Mouse (Mus musculus) C2C12 (cell line): ENCODE measurements around the gene Kctd17. TPM values are rescaled to one million over a fixed set of nuclear protein-coding genes. Genes with fewer than 3 reads are reported as not detected.

Source experiments
- H3K27me3 ChIP-seq: one replicate; pipeline ENCODE4 v1.6.1; 2011; ENCODE audit not compliant: control insufficient read depth, insufficient read depth, insufficient read length
- H3K36me3 ChIP-seq: one replicate; pipeline ENCODE4 v1.6.1; 2011; ENCODE audit not compliant: control insufficient read depth, insufficient read depth
- H3K4me3 ChIP-seq: one replicate; pipeline ENCODE4 v1.5.1; 2011; ENCODE audit warnings: mild to moderate bottlenecking, control low read depth; ENCODE audit not compliant: poor library complexity, insufficient read depth, severe bottlenecking
- H3K79me2 ChIP-seq: one replicate; pipeline ENCODE4 v1.6.1; 2011; ENCODE audit not compliant: control insufficient read depth, insufficient read depth
- H3K79me3 ChIP-seq: one replicate; pipeline ENCODE4 v1.6.1; 2011; ENCODE audit warnings: low read depth, control low read depth
- H3ac ChIP-seq: one replicate; pipeline ENCODE3; 2011; ENCODE audit warnings: low read depth; ENCODE audit not compliant: control insufficient read depth, insufficient read length
- CEBPB ChIP-seq: IDR thresholded peaks from one replicate; pipeline ENCODE4 v1.6.1; 2011; ENCODE audit warnings: low read depth, mild to moderate bottlenecking, control low read depth, moderate library complexity
- CTCF ChIP-seq: IDR thresholded peaks from one replicate; pipeline ENCODE4 v1.5.1; 2011; ENCODE audit not compliant: control insufficient read depth, insufficient read depth, insufficient read length
- FOSL1 ChIP-seq: IDR thresholded peaks from one replicate; pipeline ENCODE4 v1.8.0; 2011; ENCODE audit warnings: mild to moderate bottlenecking, low read length; ENCODE audit not compliant: poor library complexity, insufficient read depth, severe bottlenecking
- MAX ChIP-seq: IDR thresholded peaks from one replicate; pipeline ENCODE4 v1.6.1; 2011; ENCODE audit warnings: mild to moderate bottlenecking, control low read depth
- MYOD1 ChIP-seq: IDR thresholded peaks from one replicate; pipeline ENCODE4 v1.6.1; 2011; ENCODE audit warnings: low read depth; ENCODE audit not compliant: control insufficient read depth, insufficient read length
- MYOG ChIP-seq: IDR thresholded peaks from one replicate; pipeline ENCODE4 v1.6.1; 2011; ENCODE audit not compliant: control insufficient read depth, insufficient read length; ENCODE audit errors: extremely low read depth
- USF1 ChIP-seq: IDR thresholded peaks from one replicate; pipeline ENCODE4 v1.6.1; 2011; ENCODE audit warnings: low read depth, mild to moderate bottlenecking, control low read depth, moderate library complexity
- polyA plus RNA-seq: library from polyadenylated mRNA; unstranded; fragments of >200 nt; fragmentation: generic; extraction: Trizol; gene quantifications from one replicate; pipeline ENCODE4 v1.2.1, GENCODE M21; 2012; ENCODE audit warnings: missing spikeins

Gene Kctd17
- polyA plus RNA-seq, 1 experiment: 228 TPM

GRCm38 (mm10) chr15:78402423-78402822 lies 25.9 kb upstream of the Kctd17 start:
- Histone ChIP-seq H3K27me3 (peaks cover 4% of the 10 kb centered on the region), H3K79me3 (no peaks in the 10 kb centered on the region), H3K4me3 (no peak overlapping the region), H3K36me3 (no peaks in the 10 kb centered on the region), H3K79me2 (no peaks in the 10 kb centered on the region), H3ac (no peak overlapping the region)
- TF ChIP-seq FOSL1 (no peak), USF1 (no peak), CTCF (no peak), MAX (no peak), CEBPB (no peak), MYOG (no peak), MYOD1 (no peak)

GRCm38 (mm10) chr15:78403301-78403741 lies 25.0 kb upstream of the Kctd17 start:
- no peaks in the 10 kb centered on the region for H3K36me3 ChIP-seq
- H3ac ChIP-seq: no peak overlapping the region
- TF ChIP-seq MYOD1: no peak
- TF ChIP-seq MAX: no peak
- no peak for TF ChIP-seq MYOG
- TF ChIP-seq FOSL1: no peak
- no peak for TF ChIP-seq CTCF
- no peak for TF ChIP-seq CEBPB
- TF ChIP-seq USF1: no peak
- H3K27me3 ChIP-seq: no peaks in the 10 kb centered on the region
- no peak overlapping the region for H3K4me3 ChIP-seq
- no peaks in the 10 kb centered on the region for H3K79me3 ChIP-seq
- H3K79me2 ChIP-seq: no peaks in the 10 kb centered on the region

- no peaks in the 10 kb centered on the region for H3K79me2 ChIP-seq
- TF ChIP-seq CEBPB: no peak
- no peak for TF ChIP-seq MYOD1
- no peak for TF ChIP-seq USF1
- no peak for TF ChIP-seq CTCF
- no peak for TF ChIP-seq FOSL1
- TF ChIP-seq MAX: no peak
- TF ChIP-seq MYOG: no peak
These were observed 24.5 kb upstream of the Kctd17 start for GRCm38 (mm10) chr15:78403896-78404295.

GRCm38 (mm10) chr15:78405098-78405497 lies 23.3 kb upstream of the Kctd17 start:
- Histone ChIP-seq H3K36me3 (no peaks in the 10 kb centered on the region), H3K79me3 (no peaks in the 10 kb centered on the region), H3ac (peak overlapping the region; percentile 49), H3K27me3 (no peaks in the 10 kb centered on the region), H3K79me2 (no peaks in the 10 kb centered on the region), H3K4me3 (peak overlapping the region; percentile 82)
- no peak for TF ChIP-seq MAX
- TF ChIP-seq MYOG: no peak
- no peak for TF ChIP-seq USF1
- TF ChIP-seq CTCF: no peak
- TF ChIP-seq MYOD1: no peak
- TF ChIP-seq FOSL1: no peak
- no peak for TF ChIP-seq CEBPB

More at GRCm38 (mm10) chr15:78403896-78404295, 24.5 kb upstream of the Kctd17 start:
- no peaks in the 10 kb centered on the region for H3K27me3 ChIP-seq
- no peak overlapping the region for H3ac ChIP-seq
- H3K79me3 ChIP-seq: no peaks in the 10 kb centered on the region
- no peak overlapping the region for H3K4me3 ChIP-seq
- H3K36me3 ChIP-seq: no peaks in the 10 kb centered on the region

- H3K36me3 ChIP-seq: no peaks in the 10 kb centered on the region
- peak within 1 kb of the TSS; percentile 82 for H3K4me3 ChIP-seq
- TF ChIP-seq CTCF (no peak), MAX (peak; percentile 41), MYOG (no peak), CEBPB (no peak), USF1 (no peak), MYOD1 (no peak)
- peak within 1 kb of the TSS; percentile 78 for H3ac ChIP-seq
- no peaks in the 10 kb centered on the region for H3K79me3 ChIP-seq
- no peaks in the 10 kb centered on the region for H3K27me3 ChIP-seq
- no peaks in the 10 kb centered on the region for H3K79me2 ChIP-seq
These were observed 22.7 kb upstream of the Kctd17 start, which contains the start of gene Tst for GRCm38 (mm10) chr15:78405517-78406211. Gene Tst (minus strand): TSS chr15:78405907.
